Mouse (Mus musculus) ES-E14 (cell line): ENCODE data around the gene Ski. TPM values are rescaled to one million over a fixed set of nuclear protein-coding genes. Genes with fewer than 3 reads are reported as not detected.

Experiments
- DNase-seq: peaks from one replicate; pipeline ENCODE4 v3.0.0-alpha.2; 2013; ENCODE audit warnings: low read depth, low spot score
- H3K27ac ChIP-seq: 2 replicates; pipeline ENCODE4 v1.5.1; 2012; ENCODE audit warnings: low read depth, mild to moderate bottlenecking, low read length, moderate library complexity, mixed read lengths; ENCODE audit not compliant: poor library complexity, insufficient read depth, severe bottlenecking
- H3K36me3 ChIP-seq: 2 replicates; pipeline ENCODE4 v1.6.1; 2012; ENCODE audit warnings: mild to moderate bottlenecking, low read length, moderate library complexity, mixed read lengths; ENCODE audit not compliant: control insufficient read depth, poor library complexity, insufficient read depth, severe bottlenecking
- H3K4me1 ChIP-seq, 2 experiments: fragments of 150-350 bp in 1 of 2; sonication (generic) in 1 of 2; 2 replicates each; pipeline ENCODE4 v1.6.1; 2012; ENCODE audit warnings: low read length in 2 of 2, mild to moderate bottlenecking in 1 of 2, mixed read lengths in 1 of 2; ENCODE audit not compliant: control insufficient read depth in 2 of 2, insufficient read depth in 2 of 2, poor library complexity in 1 of 2
- H3K4me3 ChIP-seq, 2 experiments: fragments of 150-350 bp in 1 of 2; sonication (generic) in 1 of 2; 2 replicates each; pipeline ENCODE4 v1.5.1; 2012; ENCODE audit warnings: low read length in 2 of 2, low read depth in 1 of 2, mild to moderate bottlenecking in 1 of 2, mixed read lengths in 1 of 2; ENCODE audit not compliant: insufficient read depth in 1 of 2, poor library complexity in 1 of 2, severe bottlenecking in 1 of 2
- H3K9ac ChIP-seq: 2 replicates; pipeline ENCODE4 v1.6.1; 2012; ENCODE audit warnings: low read depth, mild to moderate bottlenecking, low read length, mixed read lengths; ENCODE audit not compliant: poor library complexity, insufficient read depth, severe bottlenecking
- H3K9me3 ChIP-seq: fragments of 150-350 bp; sonication (generic); 2 replicates; pipeline ENCODE4 v1.6.1; 2012; ENCODE audit warnings: low read depth, mild to moderate bottlenecking, low read length; ENCODE audit not compliant: control insufficient read depth, insufficient read depth
- CHD2 ChIP-seq: IDR thresholded peaks from 2 replicates; pipeline ENCODE4 v1.6.1; 2014; ENCODE audit warnings: mild to moderate bottlenecking, low read depth, low read length, inconsistent platforms
- HCFC1 ChIP-seq: IDR thresholded peaks from 2 replicates; pipeline ENCODE4 v1.6.1; 2012; ENCODE audit warnings: low read length, inconsistent platforms, borderline replicate concordance; ENCODE audit not compliant: insufficient read depth
- MAFK ChIP-seq: IDR thresholded peaks from 2 replicates; pipeline ENCODE4 v1.6.1; 2014; ENCODE audit warnings: mild to moderate bottlenecking, low read depth, low read length, inconsistent platforms; ENCODE audit not compliant: insufficient read depth
- ZC3H11A ChIP-seq: IDR thresholded peaks from 2 replicates; pipeline ENCODE4 v1.6.1; 2012; ENCODE audit warnings: low read depth, mild to moderate bottlenecking, inconsistent platforms, low read length, borderline replicate concordance
- ZNF384 ChIP-seq: IDR thresholded peaks from 2 replicates; pipeline ENCODE4 v1.6.1; 2012; ENCODE audit warnings: low read depth, low read length, inconsistent platforms
- in situ Hi-C, 2 experiments: fragments of 600-800 bp; cut with MboI; formaldehyde crosslinking; loops; one replicate each; pipeline ENCODE4 v1.15.1; 2025; ENCODE audit warnings: low sequenced_read_pairs in 2 of 2, inconsistent platforms in 1 of 2; ENCODE audit not compliant: unreplicated experiment in 2 of 2
- total RNA-seq: library from RNA; depleted of rRNA; stranded (reverse); fragments of 300-350 nt; gene quantifications from 2 replicates; pipeline ENCODE4 v1.2.3, GENCODE M21; 2012

Ski gene
- total RNA-seq, 1 experiment, result 30.2 TPM

GRCm38 (mm10) chr4:155163685-155164084 is 58.7 kb downstream of the Ski start:
- H3K9me3 ChIP-seq, result no peaks in the 10 kb centered on the region
- TF ChIP-seq MAFK (no peak), ZC3H11A (no peak), HCFC1 (no peak), CHD2 (no peak), ZNF384 (no peak)
- peaks cover 10% of the 10 kb centered on the region for H3K36me3 ChIP-seq
- peak overlapping the region; percentile 5; the same call in 1 of the 2 replicates for H3K9ac ChIP-seq
- H3K4me1 ChIP-seq, result peaks cover 30 to 50% of the 10 kb centered on the region in 2 experiments; a peak in 3 of 4 replicates
- peak overlapping the region; percentile 11 to 52 for H3K4me3 ChIP-seq
- in situ Hi-C loops, result no loop called here
- no peak for DNase-seq
- peak overlapping the region; percentile 84 for H3K27ac ChIP-seq

GRCm38 (mm10) chr4:155163320-155163651 is 59.1 kb downstream of the Ski start:
- Histone ChIP-seq H3K9me3 (no peaks in the 10 kb centered on the region), H3K9ac (peak overlapping the region; percentile 29; the same call in 1 of the 2 replicates), H3K4me3 (peak overlapping the region; percentile 11 to 52; a peak in 2 of 4 replicates), H3K4me1 (peaks cover 30 to 52% of the 10 kb centered on the region in 2 experiments; a peak in 3 of 4 replicates), H3K27ac (peak overlapping the region; percentile 51), H3K36me3 (peaks cover 10% of the 10 kb centered on the region)
- DNase-seq, result peak; percentile 59
- TF ChIP-seq CHD2, result no peak
- no peak for TF ChIP-seq ZNF384
- 0 out of 2 replicates have a peak, but pooled peaks have one; percentile 45 for TF ChIP-seq HCFC1
- TF ChIP-seq ZC3H11A, result no peak
- TF ChIP-seq MAFK, result no peak
- in situ Hi-C loops, result no loop called here

- H3K9me3 ChIP-seq, result no peaks in the 10 kb centered on the region
- in situ Hi-C loops, result no loop called here
- H3K27ac ChIP-seq, result peak overlapping the region; percentile 51
- H3K4me3 ChIP-seq, result peak overlapping the region in 1 of 2 experiments; percentile 8; a peak in 2 of 4 replicates
- peaks cover 28 to 54% of the 10 kb centered on the region in 2 experiments; a peak in 3 of 4 replicates for H3K4me1 ChIP-seq
- no peak for DNase-seq
- peaks cover 15% of the 10 kb centered on the region for H3K36me3 ChIP-seq
- peak overlapping the region; percentile 29; the same call in 1 of the 2 replicates for H3K9ac ChIP-seq
- TF ChIP-seq ZC3H11A, result no peak
These were observed 59.7 kb downstream of the Ski start for GRCm38 (mm10) chr4:155162433-155163319.

- Histone ChIP-seq H3K27ac (no peak overlapping the region), H3K4me1 (peaks cover 27 to 50% of the 10 kb centered on the region in 2 experiments; a peak in 3 of 4 replicates), H3K9me3 (no peaks in the 10 kb centered on the region), H3K4me3 (no peak overlapping the region), H3K36me3 (peaks cover 32% of the 10 kb centered on the region), H3K9ac (peak overlapping the region; percentile 10; the same call in 1 of the 2 replicates)
- TF ChIP-seq MAFK, result no peak
- no peak for TF ChIP-seq ZC3H11A
- no peak for TF ChIP-seq ZNF384
- no peak for TF ChIP-seq CHD2
- no peak for TF ChIP-seq HCFC1
- no peak for DNase-seq
- in situ Hi-C loops, result no loop called here
These were observed 63.9 kb downstream of the Ski start for GRCm38 (mm10) chr4:155158543-155158917.
